ENCODE assay signal across 28 mouse cellular contexts in the genomic region with DNA sequence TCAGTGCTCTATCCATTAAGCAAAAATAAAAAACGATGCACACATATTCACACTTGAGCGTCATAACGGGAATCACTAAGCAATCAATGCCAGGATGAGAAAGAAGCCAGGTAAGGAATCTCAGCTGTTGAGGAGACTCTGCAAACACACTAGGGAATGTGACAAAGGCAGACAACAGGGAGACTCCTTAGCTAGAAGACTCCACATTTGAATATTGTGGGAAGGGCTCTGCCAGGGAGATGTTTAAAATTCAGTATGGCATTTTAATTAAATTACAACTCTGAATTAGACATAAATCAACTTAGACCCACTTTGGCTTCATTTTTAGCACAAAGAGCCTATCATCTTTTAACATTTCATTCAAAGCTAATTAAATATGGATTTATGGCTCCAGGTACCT.
DNase-seq lines count a peak whose midpoint lies in the region; ATAC-seq and TF ChIP-seq lines count a peak whose summit lies in the region.
"Had no signal": no experiment of that assay in that cellular context is flagged by ENCODE, and none has a peak within 500 bp of the region (broad histone marks: within the 10 kb centered on the region; RNA-seq: fewer than 3 reads in every experiment).

No protein-coding gene starts in this region.

- no peak for TF ChIP-seq CTCF in layer of hippocampus, adult 2 months (conservative IDR thresholded peaks at IDR 0.05)

- peak; percentile 45; the same call in 1 of the 2 replicates for ATAC-seq in frontal cortex, adult (ENCODE audit: low TSS enrichment)
- ATAC-seq in midbrain, embryonic 16.5 days, result no peak
- no peak for ATAC-seq in midbrain, embryonic 14.5 days (ENCODE audit: low FRiP score, low TSS enrichment)
- no peak for ATAC-seq in stomach, embryonic 16.5 days (ENCODE audit: insufficient read depth, low FRiP score)
- ATAC-seq: CD4-positive, CD25-positive, alpha-beta regulatory T cell, adult 4 months; forebrain, embryonic 14.5 days; inflammation-experienced regulatory T-cells, adult 6 months; midbrain, embryonic 13.5 days had no signal

- DNase-seq in frontal cortex, postnatal 36 days (ENCODE audit: low spot score in 2 of 2), result no peak
- no peak for DNase-seq in layer of hippocampus, adult 2 months (ENCODE audit: low spot score in 2 of 2)
- DNase-seq in layer of hippocampus, postnatal 10 days (ENCODE audit: low spot score in 2 of 2), result no peak
- no peak for DNase-seq in midbrain, embryonic 14.5 days
- DNase-seq: adrenal gland, postnatal 25 days; cerebellum, adult 2 months; cerebellum, postnatal 14 days; gastrocnemius, postnatal 25 days; heart, adult 18-20 months; heart, postnatal 36 days; kidney, adult 18-20 months; kidney, postnatal 25 days; liver, embryonic 13.5 days; right cerebral cortex, postnatal 25 days; thymus, adult 2 months; thymus, postnatal 36 days had no signal

- H3K36me3 ChIP-seq in midbrain, embryonic 16.5 days (ENCODE audit: control insufficient read depth, insufficient read depth, low read length), result no peaks in the 10 kb centered on the region
- H3K36me3 ChIP-seq in midbrain, embryonic 14.5 days (ENCODE audit: control insufficient read depth, insufficient read depth, low read length), result no peaks in the 10 kb centered on the region
- H3K36me3 ChIP-seq in stomach, embryonic 16.5 days (ENCODE audit: control insufficient read depth, insufficient read depth, low read length), result no peaks in the 10 kb centered on the region
- H3K36me3 ChIP-seq: kidney, embryonic 15.5 days; limb, embryonic 10.5 days; limb, embryonic 15.5 days; liver, embryonic 13.5 days; midbrain, embryonic 13.5 days had no signal

- H3K4me3 ChIP-seq in layer of hippocampus, adult 2 months, result no peak overlapping the region
- no peak overlapping the region for H3K4me3 ChIP-seq in midbrain, embryonic 16.5 days (ENCODE audit: low read depth, low read length)
- H3K4me3 ChIP-seq in midbrain, embryonic 14.5 days (replicated peaks; ENCODE audit: low read depth, low read length), result no peak overlapping the region
- no peak overlapping the region for H3K4me3 ChIP-seq in stomach, embryonic 16.5 days (replicated peaks; ENCODE audit: low read length)
- H3K4me3 ChIP-seq: erythroblast, embryonic 14.5 days; kidney, embryonic 15.5 days; limb, embryonic 10.5 days; limb, embryonic 15.5 days; liver, embryonic 13.5 days; midbrain, embryonic 13.5 days had no signal

- H3K9me3 ChIP-seq in midbrain, embryonic 16.5 days (replicated peaks; ENCODE audit: control insufficient read depth, low read length, poor library complexity, severe bottlenecking), result no peaks in the 10 kb centered on the region
- no peaks in the 10 kb centered on the region for H3K9me3 ChIP-seq in midbrain, embryonic 14.5 days (ENCODE audit: control insufficient read depth, low read length)
- H3K9me3 ChIP-seq in stomach, embryonic 16.5 days (replicated peaks; ENCODE audit: control insufficient read depth, low read length), result no peaks in the 10 kb centered on the region
- H3K9me3 ChIP-seq: kidney, embryonic 15.5 days; limb, embryonic 10.5 days; limb, embryonic 15.5 days; liver, embryonic 13.5 days; midbrain, embryonic 13.5 days had no signal

- H3K27ac ChIP-seq in layer of hippocampus, adult 2 months, result peak overlapping the region; percentile 32; the same call in 1 of the 2 replicates
- peak overlapping the region; percentile 42; the same call in 1 of the 2 replicates for H3K27ac ChIP-seq in midbrain, embryonic 16.5 days (ENCODE audit: low read length)
- H3K27ac ChIP-seq in midbrain, embryonic 14.5 days (replicated peaks; ENCODE audit: low read depth, low read length), result no peak overlapping the region
- peak overlapping the region; percentile 67 for H3K27ac ChIP-seq in stomach, embryonic 16.5 days (ENCODE audit: low read length)
- H3K27ac ChIP-seq: kidney, embryonic 15.5 days; limb, embryonic 10.5 days; limb, embryonic 15.5 days; liver, embryonic 13.5 days; midbrain, embryonic 13.5 days had no signal

- no peaks in the 10 kb centered on the region for H3K27me3 ChIP-seq in midbrain, embryonic 16.5 days (ENCODE audit: control insufficient read depth, insufficient read depth, low read depth, low read length)
- no peaks in the 10 kb centered on the region for H3K27me3 ChIP-seq in midbrain, embryonic 14.5 days (ENCODE audit: control insufficient read depth, insufficient read depth, low read length)
- H3K27me3 ChIP-seq in stomach, embryonic 16.5 days (ENCODE audit: control insufficient read depth, insufficient read depth, low read length), result no peaks in the 10 kb centered on the region
- H3K27me3 ChIP-seq: kidney, embryonic 15.5 days; limb, embryonic 15.5 days; liver, embryonic 13.5 days; midbrain, embryonic 13.5 days had no signal

- H3K4me2 ChIP-seq in midbrain, embryonic 16.5 days (ENCODE audit: low read length), result no peak overlapping the region
- H3K4me2 ChIP-seq in midbrain, embryonic 14.5 days (ENCODE audit: low read length), result no peak overlapping the region
- no peak overlapping the region for H3K4me2 ChIP-seq in stomach, embryonic 16.5 days (ENCODE audit: low read depth, low read length)
- H3K4me2 ChIP-seq: heart, embryonic 11.5 days; kidney, embryonic 15.5 days; limb, embryonic 15.5 days; liver, embryonic 13.5 days; midbrain, embryonic 13.5 days had no signal

- peaks cover 12% of the 10 kb centered on the region; the same call in 1 of the 2 replicates for H3K4me1 ChIP-seq in midbrain, embryonic 16.5 days (ENCODE audit: control insufficient read depth, insufficient read depth, low read length)
- no peaks in the 10 kb centered on the region for H3K4me1 ChIP-seq in midbrain, embryonic 14.5 days (ENCODE audit: control insufficient read depth, insufficient read depth, low read length)
- peaks cover 11% of the 10 kb centered on the region for H3K4me1 ChIP-seq in stomach, embryonic 16.5 days (ENCODE audit: control insufficient read depth, insufficient read depth, low read length)
- H3K4me1 ChIP-seq: liver, embryonic 13.5 days had no signal

- WGBS in midbrain, embryonic 16.5 days, result 63% methylated on average over 3 of the region's 3 CpGs
- WGBS in midbrain, embryonic 14.5 days, result 72% methylated on average over 3 of the region's 3 CpGs
- WGBS in stomach, embryonic 16.5 days, result 53% methylated on average over 3 of the region's 3 CpGs

- H3K9ac ChIP-seq in midbrain, embryonic 16.5 days (ENCODE audit: low read depth, low read length), result no peak overlapping the region
- H3K9ac ChIP-seq in midbrain, embryonic 14.5 days (replicated peaks; ENCODE audit: low read length), result no peak overlapping the region
- no peak overlapping the region for H3K9ac ChIP-seq in stomach, embryonic 16.5 days (ENCODE audit: low read length)
- H3K9ac ChIP-seq: kidney, embryonic 15.5 days; limb, embryonic 15.5 days; liver, embryonic 13.5 days; midbrain, embryonic 13.5 days had no signal
